Mouse (Mus musculus): ENCODE measurements around the gene Rpl9. TPM values are rescaled to one million over a fixed set of nuclear protein-coding genes. Genes with fewer than 3 reads are reported as not detected.

The Rpl9 gene
- polyA plus RNA-seq, 1 experiment from 2014 or later = 586 TPM

GRCm38 (mm10) chr5:65387008-65387867 is 4.0 kb downstream of the Rpl9 start:
- Histone ChIP-seq H3K9me3 (replicated peaks; ENCODE audit: control insufficient read depth, low read length) (no peaks in the 10 kb centered on the region), H3K9ac (ENCODE audit: low read length) (no peak overlapping the region), H3K4me3 (ENCODE audit: low read length) (no peak overlapping the region), H3K4me1 (ENCODE audit: control insufficient read depth, insufficient read depth, low read length) (peaks cover 21% of the 10 kb centered on the region), H3K4me2 (ENCODE audit: low read depth, low read length) (no peak overlapping the region), H3K27me3 (ENCODE audit: control insufficient read depth, insufficient read depth, low read length) (no peaks in the 10 kb centered on the region), H3K36me3 (ENCODE audit: control insufficient read depth, insufficient read depth) (peaks cover 28% of the 10 kb centered on the region), H3K27ac (ENCODE audit: low read length) (no peak overlapping the region)
- 79% methylated on average over 6 of the region's 6 CpGs for WGBS
- no peak for ATAC-seq (replicated peaks; ENCODE audit: extremely low read depth, insufficient read depth, low FRiP score)

GRCm38 (mm10) chr5:65385704-65386103 is 5.5 kb downstream of the Rpl9 start:
- H3K4me1 ChIP-seq (ENCODE audit: control insufficient read depth, insufficient read depth, low read length) = peaks cover 19% of the 10 kb centered on the region
- no peak overlapping the region for H3K27ac ChIP-seq (ENCODE audit: low read length)
- H3K9ac ChIP-seq (ENCODE audit: low read length) = no peak overlapping the region
- 70% methylated on average over 2 of the region's 2 CpGs for WGBS
- H3K4me3 ChIP-seq (ENCODE audit: low read length) = no peak overlapping the region
- H3K36me3 ChIP-seq (ENCODE audit: control insufficient read depth, insufficient read depth) = peaks cover 28% of the 10 kb centered on the region
- H3K9me3 ChIP-seq (replicated peaks; ENCODE audit: control insufficient read depth, low read length) = no peaks in the 10 kb centered on the region
- H3K4me2 ChIP-seq (ENCODE audit: low read depth, low read length) = no peak overlapping the region
- no peaks in the 10 kb centered on the region for H3K27me3 ChIP-seq (ENCODE audit: control insufficient read depth, insufficient read depth, low read length)
- no peak for ATAC-seq (replicated peaks; ENCODE audit: extremely low read depth, insufficient read depth, low FRiP score)

GRCm38 (mm10) chr5:65374746-65375145 is 16.5 kb downstream of the Rpl9 start:
- Histone ChIP-seq H3K27me3 (ENCODE audit: control insufficient read depth, insufficient read depth, low read length) (no peaks in the 10 kb centered on the region), H3K27ac (ENCODE audit: low read length) (no peak overlapping the region), H3K9ac (ENCODE audit: low read length) (no peak overlapping the region), H3K4me2 (ENCODE audit: low read depth, low read length) (no peak overlapping the region), H3K4me3 (ENCODE audit: low read length) (no peak overlapping the region), H3K4me1 (ENCODE audit: control insufficient read depth, insufficient read depth, low read length) (no peaks in the 10 kb centered on the region), H3K36me3 (ENCODE audit: control insufficient read depth, insufficient read depth) (no peaks in the 10 kb centered on the region), H3K9me3 (replicated peaks; ENCODE audit: control insufficient read depth, low read length) (no peaks in the 10 kb centered on the region)
- no peak for ATAC-seq (replicated peaks; ENCODE audit: extremely low read depth, insufficient read depth, low FRiP score)
- 76% methylated on average over 7 of the region's 7 CpGs for WGBS

GRCm38 (mm10) chr5:65371551-65371950 is 19.7 kb downstream of the Rpl9 start:
- ATAC-seq (replicated peaks; ENCODE audit: extremely low read depth, insufficient read depth, low FRiP score) = no peak
- H3K4me3 ChIP-seq (ENCODE audit: low read length) = no peak overlapping the region
- H3K36me3 ChIP-seq (ENCODE audit: control insufficient read depth, insufficient read depth) = no peaks in the 10 kb centered on the region
- H3K4me2 ChIP-seq (ENCODE audit: low read depth, low read length) = no peak overlapping the region
- no peak overlapping the region for H3K27ac ChIP-seq (ENCODE audit: low read length)
- H3K27me3 ChIP-seq (ENCODE audit: control insufficient read depth, insufficient read depth, low read length) = no peaks in the 10 kb centered on the region
- H3K9me3 ChIP-seq (replicated peaks; ENCODE audit: control insufficient read depth, low read length) = no peaks in the 10 kb centered on the region
- H3K4me1 ChIP-seq (ENCODE audit: control insufficient read depth, insufficient read depth, low read length) = no peaks in the 10 kb centered on the region
- no peak overlapping the region for H3K9ac ChIP-seq (ENCODE audit: low read length)
- 92% methylated on average over 7 of the region's 7 CpGs for WGBS

GRCm38 (mm10) chr5:65367837-65368236 is 23.4 kb downstream of the Rpl9 start:
- WGBS = 60% methylated on average over 11 of the region's 11 CpGs

GRCm38 (mm10) chr5:65357771-65358170 is 33.5 kb downstream of the Rpl9 start:
- Histone ChIP-seq H3K9ac (ENCODE audit: low read length) (no peak overlapping the region), H3K27me3 (ENCODE audit: control insufficient read depth, insufficient read depth, low read length) (no peaks in the 10 kb centered on the region), H3K4me1 (ENCODE audit: control insufficient read depth, insufficient read depth, low read length) (no peaks in the 10 kb centered on the region), H3K4me3 (ENCODE audit: low read length) (no peak overlapping the region), H3K4me2 (ENCODE audit: low read depth, low read length) (no peak overlapping the region), H3K9me3 (replicated peaks; ENCODE audit: control insufficient read depth, low read length) (peaks cover 3% of the 10 kb centered on the region; the same call in 1 of the 2 replicates), H3K27ac (ENCODE audit: low read length) (no peak overlapping the region), H3K36me3 (ENCODE audit: control insufficient read depth, insufficient read depth) (no peaks in the 10 kb centered on the region)
- no peak for ATAC-seq (replicated peaks; ENCODE audit: extremely low read depth, insufficient read depth, low FRiP score)
- 77% methylated on average over 3 of the region's 3 CpGs for WGBS

More at GRCm38 (mm10) chr5:65367837-65368236, 23.4 kb downstream of the Rpl9 start:
- no peak overlapping the region for H3K4me2 ChIP-seq (ENCODE audit: low read depth, low read length)
- H3K9ac ChIP-seq (ENCODE audit: low read length) = no peak overlapping the region
- no peak overlapping the region for H3K27ac ChIP-seq (ENCODE audit: low read length)
- H3K4me1 ChIP-seq (ENCODE audit: control insufficient read depth, insufficient read depth, low read length) = no peaks in the 10 kb centered on the region
- no peak for ATAC-seq (replicated peaks; ENCODE audit: extremely low read depth, insufficient read depth, low FRiP score)
- H3K9me3 ChIP-seq (replicated peaks; ENCODE audit: control insufficient read depth, low read length) = no peaks in the 10 kb centered on the region
- H3K4me3 ChIP-seq (ENCODE audit: low read length) = no peak overlapping the region
- H3K36me3 ChIP-seq (ENCODE audit: control insufficient read depth, insufficient read depth) = no peaks in the 10 kb centered on the region
- H3K27me3 ChIP-seq (ENCODE audit: control insufficient read depth, insufficient read depth, low read length) = no peaks in the 10 kb centered on the region; the same call in 1 of the 2 replicates

- H3K4me1 ChIP-seq (ENCODE audit: control insufficient read depth, insufficient read depth, low read length) = no peaks in the 10 kb centered on the region
- no peak for ATAC-seq (replicated peaks; ENCODE audit: extremely low read depth, insufficient read depth, low FRiP score)
- peaks cover 3% of the 10 kb centered on the region; the same call in 1 of the 2 replicates for H3K9me3 ChIP-seq (replicated peaks; ENCODE audit: control insufficient read depth, low read length)
- no peaks in the 10 kb centered on the region for H3K36me3 ChIP-seq (ENCODE audit: control insufficient read depth, insufficient read depth)
- H3K4me2 ChIP-seq (ENCODE audit: low read depth, low read length) = no peak overlapping the region
- H3K27ac ChIP-seq (ENCODE audit: low read length) = no peak overlapping the region
- 78% methylated on average over 6 of the region's 6 CpGs for WGBS
- no peak overlapping the region for H3K9ac ChIP-seq (ENCODE audit: low read length)
- H3K4me3 ChIP-seq (ENCODE audit: low read length) = no peak overlapping the region
- H3K27me3 ChIP-seq (ENCODE audit: control insufficient read depth, insufficient read depth, low read length) = no peaks in the 10 kb centered on the region
Measured at GRCm38 (mm10) chr5:65356851-65357250, 34.4 kb downstream of the Rpl9 start.

- no peaks in the 10 kb centered on the region for H3K4me1 ChIP-seq (ENCODE audit: control insufficient read depth, insufficient read depth, low read length)
- H3K9me3 ChIP-seq (replicated peaks; ENCODE audit: control insufficient read depth, low read length) = peaks cover 3% of the 10 kb centered on the region; the same call in 1 of the 2 replicates
- H3K4me3 ChIP-seq (ENCODE audit: low read length) = no peak overlapping the region
- WGBS = 74% methylated on average over 5 of the region's 5 CpGs
- H3K27me3 ChIP-seq (ENCODE audit: control insufficient read depth, insufficient read depth, low read length) = no peaks in the 10 kb centered on the region
- no peak overlapping the region for H3K9ac ChIP-seq (ENCODE audit: low read length)
- H3K27ac ChIP-seq (ENCODE audit: low read length) = no peak overlapping the region
- no peak for ATAC-seq (replicated peaks; ENCODE audit: extremely low read depth, insufficient read depth, low FRiP score)
- no peaks in the 10 kb centered on the region for H3K36me3 ChIP-seq (ENCODE audit: control insufficient read depth, insufficient read depth)
- H3K4me2 ChIP-seq (ENCODE audit: low read depth, low read length) = no peak overlapping the region
Measured at GRCm38 (mm10) chr5:65354985-65355384, 36.3 kb downstream of the Rpl9 start.

- Histone ChIP-seq H3K9ac (ENCODE audit: low read length) (no peak overlapping the region), H3K27me3 (ENCODE audit: control insufficient read depth, insufficient read depth, low read length) (no peaks in the 10 kb centered on the region), H3K4me1 (ENCODE audit: control insufficient read depth, insufficient read depth, low read length) (no peaks in the 10 kb centered on the region), H3K36me3 (ENCODE audit: control insufficient read depth, insufficient read depth) (no peaks in the 10 kb centered on the region), H3K4me3 (ENCODE audit: low read length) (no peak overlapping the region), H3K9me3 (replicated peaks; ENCODE audit: control insufficient read depth, low read length) (peaks cover 3% of the 10 kb centered on the region; the same call in 1 of the 2 replicates), H3K27ac (ENCODE audit: low read length) (no peak overlapping the region), H3K4me2 (ENCODE audit: low read depth, low read length) (no peak overlapping the region)
- no peak for ATAC-seq (replicated peaks; ENCODE audit: extremely low read depth, insufficient read depth, low FRiP score)
- WGBS = 67% methylated on average over 3 of the region's 3 CpGs
Measured at GRCm38 (mm10) chr5:65354097-65354496, 37.1 kb downstream of the Rpl9 start.
